Mouse (Mus musculus): ENCODE data around the gene Elf2.
"Not testable (repeated sequence)": the region's sequence is repeated elsewhere in the genome, so short reads cannot be mapped to it uniquely, and the experiment has no call there.

Gene Elf2

GRCm38 (mm10) chr3:51361066-51361465 lies 20.6 kb upstream of the Elf2 start:
- in situ Hi-C loops (cut with MboI; ENCODE audit: unreplicated experiment in 2 of 2) = loop anchor here in 1 of 2 experiments (5.0 kb wide), 1 partner anchor 129 kb away; no protein-coding TSS in a partner anchor

- in situ Hi-C loops (cut with MboI; ENCODE audit: unreplicated experiment in 2 of 2) = loop anchor here (5.0 to 10.0 kb wide), 2 partner anchors 125 to 127 kb away; no protein-coding TSS in a partner anchor
These were observed 19.3 kb upstream of the Elf2 start for GRCm38 (mm10) chr3:51359558-51360307.

GRCm38 (mm10) chr3:51358660-51359557 lies 18.4 kb upstream of the Elf2 start:
- in situ Hi-C loops (cut with MboI; ENCODE audit: unreplicated experiment in 2 of 2) = loop anchor here in 1 of 2 experiments (10.0 kb wide), 1 partner anchor 124 kb away; no protein-coding TSS in a partner anchor

GRCm38 (mm10) chr3:51358181-51358580 lies 17.7 kb upstream of the Elf2 start:
- in situ Hi-C loops (cut with MboI; ENCODE audit: unreplicated experiment in 2 of 2) = loop anchor here in 1 of 2 experiments (10.0 kb wide), 1 partner anchor 123 kb away; no protein-coding TSS in a partner anchor

- in situ Hi-C loops (cut with MboI; ENCODE audit: unreplicated experiment in 2 of 2) = loop anchor here in 1 of 2 experiments (10.0 kb wide), 1 partner anchor 123 kb away; no protein-coding TSS in a partner anchor
These were observed 17.2 kb upstream of the Elf2 start for GRCm38 (mm10) chr3:51357624-51358023.

GRCm38 (mm10) chr3:51357078-51357477 lies 16.6 kb upstream of the Elf2 start:
- in situ Hi-C loops (cut with MboI; ENCODE audit: unreplicated experiment in 2 of 2) = loop anchor here in 1 of 2 experiments (10.0 kb wide), 1 partner anchor 122 kb away; no protein-coding TSS in a partner anchor

- in situ Hi-C loops (cut with MboI; ENCODE audit: unreplicated experiment in 2 of 2) = loop anchor here (5.0 to 10.0 kb wide), 2 partner anchors 68 to 120 kb away; no protein-coding TSS in a partner anchor
These were observed 14.5 kb upstream of the Elf2 start for GRCm38 (mm10) chr3:51354956-51355355.

- in situ Hi-C loops (cut with MboI; ENCODE audit: unreplicated experiment in 2 of 2) = loop anchor here (5.0 to 10.0 kb wide), 2 partner anchors 67 to 119 kb away; no protein-coding TSS in a partner anchor
These were observed 13.6 kb upstream of the Elf2 start for GRCm38 (mm10) chr3:51354034-51354427.

- in situ Hi-C loops (cut with MboI; ENCODE audit: unreplicated experiment in 2 of 2) = loop anchor here (5.0 to 10.0 kb wide), 2 partner anchors 66 to 119 kb away; no protein-coding TSS in a partner anchor
These were observed 13.0 kb upstream of the Elf2 start for GRCm38 (mm10) chr3:51353325-51354033.

- in situ Hi-C loops (cut with MboI; ENCODE audit: unreplicated experiment in 2 of 2) = loop anchor here (5.0 to 10.0 kb wide), 2 partner anchors 64 to 116 kb away; no protein-coding TSS in a partner anchor
These were observed 10.3 kb upstream of the Elf2 start for GRCm38 (mm10) chr3:51350806-51351205.

GRCm38 (mm10) chr3:51348646-51349238 lies 8.3 kb upstream of the Elf2 start:
- in situ Hi-C loops (cut with MboI; ENCODE audit: unreplicated experiment in 2 of 2) = no loop called here

- in situ Hi-C loops (cut with MboI; ENCODE audit: unreplicated experiment in 2 of 2) = not testable (repeated sequence)
These were observed 4.6 kb upstream of the Elf2 start for GRCm38 (mm10) chr3:51345017-51345416.

- in situ Hi-C loops (cut with MboI; ENCODE audit: unreplicated experiment in 2 of 2) = not testable (repeated sequence)
These were observed 3.7 kb upstream of the Elf2 start for GRCm38 (mm10) chr3:51344182-51344581.

GRCm38 (mm10) chr3:51343260-51343659 lies 2.8 kb upstream of the Elf2 start:
- in situ Hi-C loops (cut with MboI; ENCODE audit: unreplicated experiment in 2 of 2) = no loop called here

- in situ Hi-C loops (cut with MboI; ENCODE audit: unreplicated experiment in 2 of 2) = no loop called here
These were observed 1.7 kb upstream of the Elf2 start for GRCm38 (mm10) chr3:51342152-51342551.

GRCm38 (mm10) chr3:51341268-51342081 lies 1.0 kb upstream of the Elf2 start:
- in situ Hi-C loops (cut with MboI; ENCODE audit: unreplicated experiment in 2 of 2) = no loop called here

GRCm38 (mm10) chr3:51339734-51340551 lies 520 bp downstream of the Elf2 start:
- in situ Hi-C loops (cut with MboI; ENCODE audit: unreplicated experiment in 2 of 2) = no loop called here

- in situ Hi-C loops (cut with MboI; ENCODE audit: unreplicated experiment in 2 of 2) = no loop called here
These were observed 1.1 kb downstream of the Elf2 start for GRCm38 (mm10) chr3:51339378-51339733.
